Mouse (Mus musculus) c-Kit-negative CD71-positive TER-119-positive erythroid progenitor cells, embryonic 14.5 days (primary cell): ENCODE data around the gene Scn3a.
"Not testable (repeated sequence)": the region's sequence is repeated elsewhere in the genome, so short reads cannot be mapped to it uniquely, and the experiment has no call there.

Source experiments
- DNase-seq: peaks from one replicate; pipeline ENCODE4 v3.0.0-alpha.2; 2013; ENCODE audit warnings: low read depth, low spot score

Scn3a gene

GRCm38 (mm10) chr2:65490450-65490849, 77.0 kb downstream of the Scn3a start:
- no peak for DNase-seq

DNA sequence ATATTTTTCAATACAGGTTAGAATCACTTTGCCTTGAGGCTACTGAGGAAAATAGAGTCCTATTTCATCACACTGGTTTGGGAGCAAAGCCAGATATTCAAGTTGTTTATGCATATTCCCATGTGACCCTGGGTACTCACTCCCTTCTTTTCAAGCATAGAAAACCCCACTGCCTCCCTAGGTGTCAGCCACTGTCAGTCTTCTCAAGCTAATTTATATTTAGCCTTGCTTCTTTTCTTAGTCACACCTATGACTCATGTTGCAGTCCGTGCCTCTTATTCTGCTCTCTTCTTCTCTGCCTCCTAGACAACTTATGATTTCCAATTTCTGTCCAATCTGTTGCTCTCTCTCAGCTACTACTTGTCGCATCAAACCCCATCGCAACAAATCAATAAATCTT, 84.0 kb downstream of the Scn3a start:
- DNase-seq: no peak

DNA sequence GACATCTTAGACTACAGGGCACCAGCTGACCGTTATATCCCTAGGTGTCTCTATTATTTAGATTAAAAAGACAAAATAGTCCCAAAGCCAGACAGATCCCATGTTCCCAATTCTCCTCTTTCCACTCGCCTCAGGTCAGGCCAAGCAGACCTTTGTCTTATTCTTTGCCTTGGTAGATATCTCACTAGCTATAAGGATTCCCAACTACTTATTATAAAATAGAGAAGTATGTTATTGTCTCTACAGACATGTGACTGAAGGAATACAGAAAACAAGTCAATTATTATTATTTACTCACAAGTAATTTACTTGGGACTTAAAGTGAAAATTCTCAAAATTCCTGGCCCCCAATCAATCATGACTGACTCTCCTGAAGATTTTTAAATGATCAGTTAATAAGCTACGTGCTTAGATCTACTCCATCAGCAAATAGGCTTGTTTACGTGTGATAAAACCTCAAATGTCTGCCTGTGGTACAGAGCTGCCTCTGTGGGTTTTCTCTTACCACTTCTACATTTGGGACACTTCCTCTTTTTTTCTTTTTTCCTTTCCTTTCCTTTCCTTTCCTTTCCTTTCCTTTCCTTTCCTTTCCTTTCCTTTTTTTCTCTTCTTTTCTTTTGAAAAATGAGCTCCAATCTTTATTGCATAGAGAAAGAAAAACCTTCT, 86.3 kb downstream of the Scn3a start:
- DNase-seq: no peak

DNA sequence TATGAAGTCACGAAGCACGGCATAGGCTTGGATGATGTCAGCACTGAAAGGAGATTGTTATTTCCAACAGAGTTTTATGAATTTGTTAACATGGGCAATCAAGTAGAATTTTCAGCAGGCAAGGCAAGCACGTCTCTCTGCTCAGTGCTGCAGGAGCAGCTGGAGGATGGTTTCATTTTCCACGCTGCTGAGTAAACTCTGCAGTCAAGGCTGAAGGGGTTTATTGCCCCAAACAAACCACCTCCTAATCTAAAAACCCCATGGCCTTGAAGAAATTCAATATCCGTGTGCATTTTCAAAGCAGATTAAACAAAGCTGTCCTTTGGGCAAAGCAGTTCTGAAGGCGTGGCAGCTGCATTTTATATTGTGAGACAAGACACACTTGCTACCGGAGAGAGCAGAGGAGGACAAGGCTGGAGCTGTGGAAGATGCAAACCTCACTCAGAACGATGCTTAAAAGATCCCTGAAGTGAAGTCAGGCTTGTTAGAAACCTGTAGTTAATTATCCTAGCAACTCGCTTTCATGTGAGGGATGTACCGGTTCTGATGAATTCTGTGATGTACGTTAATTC, 96.0 kb downstream of the Scn3a start:
- DNase-seq: no peak

GRCm38 (mm10) chr2:65465694-65466093, 101.7 kb downstream of the Scn3a start:
- no peak for DNase-seq

- no peak for DNase-seq
Measured at GRCm38 (mm10) chr2:65453763-65454162, 113.7 kb downstream of the Scn3a start.

DNA sequence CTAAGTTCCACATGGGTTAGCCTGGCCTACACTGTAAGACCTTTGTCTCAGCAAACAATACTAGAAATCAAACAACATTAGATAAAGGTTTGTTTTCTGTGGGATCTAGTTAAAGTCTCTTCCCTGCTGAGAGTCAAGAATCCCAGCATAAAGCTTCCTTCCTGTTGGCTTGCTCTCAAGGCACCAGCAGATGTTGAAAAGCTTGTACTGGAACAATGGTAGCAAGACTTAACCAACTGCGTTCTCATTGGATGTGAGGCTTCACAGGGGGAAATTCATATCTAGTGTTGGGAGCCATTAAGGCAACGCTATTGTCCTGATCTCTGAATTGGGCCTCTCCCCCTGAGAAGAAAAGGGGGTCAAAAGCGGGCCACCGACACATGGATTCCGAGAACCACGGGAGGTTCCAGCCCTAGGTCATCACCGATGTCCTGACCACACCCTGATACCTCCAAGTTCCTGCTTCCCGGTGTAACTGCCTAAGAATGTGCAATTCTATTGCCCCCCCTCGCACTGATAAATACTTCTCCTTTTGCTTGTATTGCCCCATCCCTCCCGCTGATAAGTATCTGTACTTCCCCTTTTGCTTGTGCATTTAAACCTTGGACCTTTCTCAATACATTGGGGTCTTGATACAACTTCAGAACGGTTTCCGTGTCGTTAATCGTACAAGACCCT, 115.9 kb downstream of the Scn3a start:
- DNase-seq: not testable (repeated sequence)

DNA sequence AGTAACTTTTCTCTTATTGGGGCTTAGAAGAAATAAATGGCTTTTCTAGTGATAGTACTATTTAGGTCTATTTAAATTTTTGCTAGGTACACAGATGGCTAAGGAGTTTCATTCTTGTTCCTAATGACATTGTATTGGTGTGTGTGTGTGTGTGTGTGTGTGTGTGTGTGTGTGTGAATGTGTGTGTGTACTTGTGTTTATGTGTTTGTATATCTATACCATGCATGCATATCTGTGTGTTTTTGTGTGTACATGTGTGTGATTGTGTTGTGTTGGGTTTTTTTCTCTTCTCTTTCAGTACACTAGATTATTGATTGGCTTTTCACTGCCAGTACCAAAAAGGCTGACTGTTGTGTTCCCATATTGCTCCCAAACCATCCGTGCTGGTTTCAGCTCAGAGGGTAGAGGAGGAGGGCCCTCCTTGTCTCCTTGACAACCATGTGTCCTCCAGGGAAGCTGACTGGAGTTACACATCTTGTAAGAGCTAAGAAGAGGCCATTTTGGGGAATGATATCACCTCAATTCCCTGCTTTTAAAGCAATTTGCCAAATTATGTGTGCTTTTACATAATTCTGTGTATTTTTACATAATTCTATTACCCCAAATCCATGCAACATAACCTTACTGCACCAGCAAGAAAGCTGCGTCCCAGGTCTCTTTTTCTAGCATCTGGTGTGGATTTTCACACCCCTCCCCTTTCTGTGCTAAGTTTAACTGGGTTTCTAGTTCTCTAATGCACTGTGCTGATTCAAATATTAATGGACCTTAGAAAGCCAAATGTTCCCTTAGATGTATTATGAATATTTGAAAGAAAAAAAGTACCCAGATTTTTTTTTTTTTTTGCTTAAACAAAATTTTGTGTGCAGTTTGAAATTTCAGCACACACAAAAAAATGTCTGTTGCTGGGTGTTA, 116.7 kb downstream of the Scn3a start:
- no peak for DNase-seq

- no peak for DNase-seq
Measured at GRCm38 (mm10) chr2:65449126-65449828, 118.2 kb downstream of the Scn3a start.

DNA sequence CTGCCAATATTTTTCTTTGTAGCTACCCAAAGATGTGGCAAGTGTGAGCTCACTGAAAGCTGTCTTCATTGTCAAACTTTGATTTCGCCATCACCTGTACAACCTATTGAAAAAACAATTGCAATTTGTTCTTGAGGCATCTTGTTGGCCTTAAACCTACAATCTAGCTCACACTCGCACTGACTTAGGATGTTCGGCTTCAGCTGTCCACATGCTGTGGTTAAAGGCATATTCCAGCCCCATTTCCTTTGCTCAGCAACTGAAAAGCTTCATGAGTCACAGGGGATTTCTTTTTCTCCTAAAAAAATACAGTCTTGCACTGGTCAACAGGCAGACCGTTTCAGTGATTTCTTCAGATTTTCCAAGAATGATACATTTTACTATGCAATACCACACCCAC, 124.3 kb downstream of the Scn3a start:
- DNase-seq: no peak

- no peak for DNase-seq
Measured at GRCm38 (mm10) chr2:65441566-65441965, 125.9 kb downstream of the Scn3a start.

GRCm38 (mm10) chr2:65441110-65441509, 126.3 kb downstream of the Scn3a start:
- DNase-seq: no peak

GRCm38 (mm10) chr2:65436917-65437316, 130.5 kb downstream of the Scn3a start:
- DNase-seq: no peak

- DNase-seq: no peak
Measured at GRCm38 (mm10) chr2:65423501-65423900, 143.9 kb downstream of the Scn3a start.

- DNase-seq: no peak
Measured at GRCm38 (mm10) chr2:65421259-65422255, 145.9 kb downstream of the Scn3a start.

DNA sequence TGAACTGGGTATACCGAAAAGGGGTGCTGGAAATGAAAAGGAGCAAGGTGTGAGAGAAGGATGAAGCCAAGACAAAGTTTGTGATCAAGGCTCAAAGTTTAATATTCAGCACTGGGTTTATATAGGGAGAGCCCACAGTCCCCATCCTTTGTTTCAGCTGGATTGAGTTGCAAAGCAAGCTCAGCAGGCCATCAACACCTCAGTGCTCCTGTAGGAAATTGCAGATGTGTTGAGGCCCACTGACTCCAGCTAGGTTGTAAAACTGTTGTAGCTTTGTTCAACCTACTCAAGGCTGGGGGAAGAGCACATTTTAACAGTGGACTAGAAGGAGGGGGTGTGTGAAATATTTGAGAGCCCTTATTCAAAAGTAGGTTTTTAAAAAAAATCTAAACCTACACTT, 148.8 kb downstream of the Scn3a start:
- no peak for DNase-seq

DNA sequence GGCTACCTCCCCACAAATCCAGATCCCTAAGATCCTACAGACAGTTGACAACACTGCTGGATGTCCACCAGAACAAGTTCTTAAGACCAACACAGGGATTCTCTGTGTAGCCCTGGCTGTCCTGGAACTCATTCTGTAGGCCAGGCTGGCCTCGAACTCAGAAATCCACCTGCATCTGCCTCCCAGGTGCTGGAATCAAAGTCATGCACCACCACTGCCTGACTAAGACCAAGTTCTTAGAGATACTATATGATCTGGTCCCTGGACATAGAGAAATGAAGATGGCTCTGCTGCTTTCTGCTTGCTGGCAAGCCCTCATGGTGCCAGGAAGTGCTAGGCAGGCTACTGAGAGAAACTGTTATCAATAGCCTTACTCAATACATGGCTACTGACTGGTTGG, 150.9 kb downstream of the Scn3a start:
- DNase-seq: no peak

GRCm38 (mm10) chr2:65415294-65415693, 152.1 kb downstream of the Scn3a start:
- no peak for DNase-seq

GRCm38 (mm10) chr2:65414806-65415281, 152.6 kb downstream of the Scn3a start:
- DNase-seq: no peak

DNA sequence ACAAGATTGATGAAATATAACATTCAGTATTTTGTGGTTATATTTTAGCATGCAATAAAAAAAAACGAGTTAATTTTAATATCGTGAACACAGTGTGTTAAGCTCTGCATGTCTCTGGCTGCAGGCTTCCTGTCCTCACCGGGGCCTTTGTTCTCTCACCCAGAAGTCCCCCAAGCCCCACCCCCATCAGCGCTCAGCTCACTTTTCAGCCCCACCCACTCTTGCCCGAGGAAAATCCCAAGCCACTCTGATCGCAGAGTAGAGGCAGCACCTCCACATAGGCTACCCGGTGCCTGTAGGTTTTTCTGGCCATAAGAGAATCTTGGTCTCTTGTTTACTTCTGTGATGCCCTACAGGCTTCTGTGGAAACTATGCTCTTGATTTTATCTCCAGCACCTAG, 153.2 kb downstream of the Scn3a start:
- no peak for DNase-seq
